Comparison of ENCODE assay signal across 20 mouse cellular contexts in genomic region chr4:55472649-55473048, GRCm38 (mm10). TPM values are rescaled to one million over a fixed set of nuclear protein-coding genes. Genes with fewer than 3 reads are reported as not detected.
DNase-seq lines count a peak whose midpoint lies in the region; ATAC-seq and TF ChIP-seq lines count a peak whose summit lies in the region.
"Had no signal": no experiment of that assay in that cellular context is flagged by ENCODE, and none has a peak within 500 bp of the region (broad histone marks: within the 10 kb centered on the region; RNA-seq: fewer than 3 reads in every experiment).

No protein-coding gene starts in this region.

- 62% methylated on average over 2 of the region's 2 CpGs for WGBS in heart, embryonic 11.5 days (ENCODE audit: insufficient replicate concordance)
- WGBS in kidney, embryonic 15.5 days, result 73% methylated on average over 2 of the region's 2 CpGs

- no peak overlapping the region for H3K4me2 ChIP-seq in heart, embryonic 11.5 days
- no peak overlapping the region for H3K4me2 ChIP-seq in kidney, embryonic 15.5 days
- H3K4me2 ChIP-seq: embryonic facial prominence, embryonic 13.5 days; forebrain, embryonic 15.5 days; midbrain, embryonic 15.5 days had no signal

- no peak for DNase-seq in heart, adult 18-20 months
- no peak for DNase-seq in kidney, postnatal 14 days
- DNase-seq in layer of hippocampus, adult 18-20 months (ENCODE audit: low spot score in 2 of 2), result no peak
- DNase-seq: adrenal gland, adult 8-10 months; cerebellum, adult 9-11 months; gastrocnemius, postnatal 25 days; kidney, adult 11 months; left cerebral cortex, postnatal 4 days; liver; spleen, adult 18-20 months; thymus, postnatal 25 days had no signal

- no peak overlapping the region for H3K4me3 ChIP-seq in heart, embryonic 11.5 days (ENCODE audit: low read depth, low read length)
- H3K4me3 ChIP-seq in kidney, embryonic 15.5 days (replicated peaks), result no peak overlapping the region
- H3K4me3 ChIP-seq in E14TG2a.4 (replicated peaks; ENCODE audit: low read length), result peak overlapping the region; percentile 29; the same call in 1 of the 2 replicates
- H3K4me3 ChIP-seq: embryonic facial prominence, embryonic 13.5 days; forebrain, embryonic 15.5 days; midbrain, embryonic 15.5 days; myocyte had no signal

- no peaks in the 10 kb centered on the region for H3K9me3 ChIP-seq in heart, embryonic 11.5 days (replicated peaks; ENCODE audit: control insufficient read depth, low read length)
- no peaks in the 10 kb centered on the region for H3K9me3 ChIP-seq in kidney, embryonic 15.5 days (replicated peaks)
- no peaks in the 10 kb centered on the region for H3K9me3 ChIP-seq in E14TG2a.4 (ENCODE audit: low read length)
- H3K9me3 ChIP-seq: embryonic facial prominence, embryonic 13.5 days; forebrain, embryonic 15.5 days; megakaryocyte, embryonic 14.5 days; midbrain, embryonic 15.5 days had no signal

- no peak for ATAC-seq in heart, embryonic 11.5 days (replicated peaks; ENCODE audit: insufficient number of reproducible peaks, low FRiP score, low TSS enrichment)
- no peak for ATAC-seq in kidney, embryonic 15.5 days (replicated peaks; ENCODE audit: low FRiP score)
- peak; percentile 46 to 51; a peak in 2 of 4 replicates for ATAC-seq in hematopoietic stem cell, adult 5-6 weeks (replicated peaks in 1 of 2; ENCODE audit: insufficient read depth in 1 of 2, low FRiP score in 2 of 2, low TSS enrichment in 1 of 2, low read depth in 1 of 2, poor library complexity in 2 of 2, severe bottlenecking in 2 of 2)
- ATAC-seq: forebrain, embryonic 15.5 days; midbrain, embryonic 15.5 days had no signal

- no peaks in the 10 kb centered on the region for H3K27me3 ChIP-seq in heart, embryonic 11.5 days (ENCODE audit: control insufficient read depth, insufficient read depth, low read length)
- no peaks in the 10 kb centered on the region for H3K27me3 ChIP-seq in kidney, embryonic 15.5 days
- H3K27me3 ChIP-seq in E14TG2a.4 (ENCODE audit: insufficient read depth, low read length), result no peaks in the 10 kb centered on the region
- H3K27me3 ChIP-seq: embryonic facial prominence, embryonic 13.5 days; forebrain, embryonic 15.5 days; midbrain, embryonic 15.5 days had no signal

- H3K36me3 ChIP-seq in heart, embryonic 11.5 days (ENCODE audit: control insufficient read depth, insufficient read depth, low read length), result no peaks in the 10 kb centered on the region
- no peaks in the 10 kb centered on the region for H3K36me3 ChIP-seq in kidney, embryonic 15.5 days
- H3K36me3 ChIP-seq in E14TG2a.4 (ENCODE audit: insufficient read depth, low read length), result peaks cover 9% of the 10 kb centered on the region
- H3K36me3 ChIP-seq: embryonic facial prominence, embryonic 13.5 days; forebrain, embryonic 15.5 days; midbrain, embryonic 15.5 days had no signal

- TF ChIP-seq CTCF in E14TG2a.4 (conservative IDR thresholded peaks at IDR 0.05; ENCODE audit: low read length), result no peak

- no peak overlapping the region for H3K9ac ChIP-seq in heart, embryonic 11.5 days (ENCODE audit: low read depth, low read length)
- H3K9ac ChIP-seq in kidney, embryonic 15.5 days, result no peak overlapping the region
- H3K9ac ChIP-seq: embryonic facial prominence, embryonic 13.5 days; forebrain, embryonic 15.5 days; midbrain, embryonic 15.5 days had no signal

- peak overlapping the region; percentile 36; the same call in 1 of the 2 replicates for H3K27ac ChIP-seq in heart, embryonic 11.5 days (ENCODE audit: low read depth, low read length)
- 0 out of 2 replicates have a peak overlapping the region, but pooled peaks have one; percentile 15 for H3K27ac ChIP-seq in kidney, embryonic 15.5 days
- H3K27ac ChIP-seq: embryonic facial prominence, embryonic 13.5 days; forebrain, embryonic 15.5 days; midbrain, embryonic 15.5 days had no signal

- H3K4me1 ChIP-seq in heart, embryonic 11.5 days (ENCODE audit: control insufficient read depth, insufficient read depth, low read length), result peaks cover 6% of the 10 kb centered on the region
- H3K4me1 ChIP-seq in kidney, embryonic 15.5 days, result peaks cover 15% of the 10 kb centered on the region
- H3K4me1 ChIP-seq in E14TG2a.4 (replicated peaks; ENCODE audit: low read depth, low read length), result peaks cover 80% of the 10 kb centered on the region
- H3K4me1 ChIP-seq: forebrain, embryonic 15.5 days had no signal

RNA-seq across cellular contexts. Expression of gene Klf4, which starts 59.6 kb away (rescaled TPM):
- polyA plus RNA-seq in heart, embryonic 11.5 days (2014; fragmentation: Nextera tagmentation; extraction: Ambion mirVana), result 3.3 and 4.0 TPM in 2 replicates
- 10 to 100 TPM; 40.8 to 43.4 TPM for total RNA-seq in heart, adult 18-20 months (2021)
- polyA plus RNA-seq in kidney, embryonic 15.5 days (2015; fragmentation: Nextera tagmentation; extraction: Ambion mirVana), result 5.4 TPM in 2 replicates
- total RNA-seq in hematopoietic stem cell, adult 5-6 weeks (2017), result 12.3 and 17.2 TPM in 2 replicates
- 1 to 10 TPM; 9.2 to 9.9 TPM for total RNA-seq in layer of hippocampus, adult 18-20 months (2021)

Comparison
In these comparisons a context has a peak if more than half of its experiments do, and no peak if none do; other contexts are left out.
1. ATAC-seq: peak in hematopoietic stem cell, adult 5-6 weeks (2 of 2); none in heart, embryonic 11.5 days (single experiment) and kidney, embryonic 15.5 days (single experiment).